Mouse (Mus musculus) embryonic stem cell, embryonic (primary cell): ENCODE results near the gene Washc3.

Experiments used
- CTCF ChIA-PET, 4 experiments: fragments of 300-600 bp in 2 of 4; fragments of 350-600 bp in 2 of 4; sonication (Branson Sonifier 250); formaldehyde crosslinking; loops; one replicate each; lab custom pipeline; 2022; ENCODE audit warnings: inconsistent platforms in 2 of 4; lab: Charles Lee
- POLR2A ChIA-PET, 4 experiments: fragments of 300-600 bp in 2 of 4; fragments of 350-600 bp in 2 of 4; sonication (Branson Sonifier 250); formaldehyde crosslinking; loops; one replicate each; lab custom pipeline; 2022; ENCODE audit warnings: antibody characterized with exemption in 4 of 4, inconsistent platforms in 1 of 4; lab: Charles Lee

Gene Washc3

DNA sequence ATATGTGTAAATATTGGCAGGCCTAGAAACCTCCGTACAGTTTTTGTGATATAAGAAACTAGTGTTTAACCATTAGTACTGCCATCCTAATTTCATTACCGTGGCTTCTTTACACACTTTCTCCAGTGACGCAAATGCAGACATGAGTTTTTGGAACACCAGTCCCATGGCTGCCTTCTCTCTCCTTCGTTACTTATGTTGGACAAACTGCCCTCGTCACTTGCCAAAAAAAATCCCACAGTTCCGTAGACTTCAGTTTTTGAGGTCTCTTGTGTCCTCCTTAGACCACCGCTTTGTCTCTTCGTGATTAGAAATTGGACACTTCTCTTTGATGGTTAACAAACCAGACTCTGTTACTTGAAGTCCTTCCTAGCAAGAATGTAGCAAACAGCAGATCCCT, 30.8 kb downstream of the Washc3 start:
- ChIA-PET CTCF (no interaction called here), POLR2A (interaction anchor here in 2 of 4 experiments (0.6 to 2.0 kb wide), 2 partner anchors 17 to 31 kb away, joined by 3 to 6 read pairs; partner anchors contain the start of gene Washc3 (in 1 of the 2))

GRCm38 (mm10) chr10:88232765-88233164, 31.9 kb downstream of the Washc3 start:
- ChIA-PET CTCF (interaction anchor here in 1 of 4 experiments (0.6 kb wide), 1 partner anchor 479 kb away, joined by 3 read pairs; no protein-coding TSS in a partner anchor), POLR2A (interaction anchor here in 2 of 4 experiments (0.6 to 1.0 kb wide), 4 partner anchors 31 to 992 kb away, joined by 3 to 4 read pairs (median 3); no protein-coding TSS in a partner anchor)

- ChIA-PET CTCF (interaction anchor here in 1 of 4 experiments (2.1 kb wide), 1 partner anchor 59 kb away, joined by 5 read pairs; no protein-coding TSS in a partner anchor), POLR2A (interaction anchor here in 1 of 4 experiments (0.6 to 1.1 kb wide), 2 partner anchors 11 to 90 kb away, joined by 3 to 4 read pairs; no protein-coding TSS in a partner anchor)
Measured at GRCm38 (mm10) chr10:88244681-88245080, 43.8 kb downstream of the Washc3 start.

DNA sequence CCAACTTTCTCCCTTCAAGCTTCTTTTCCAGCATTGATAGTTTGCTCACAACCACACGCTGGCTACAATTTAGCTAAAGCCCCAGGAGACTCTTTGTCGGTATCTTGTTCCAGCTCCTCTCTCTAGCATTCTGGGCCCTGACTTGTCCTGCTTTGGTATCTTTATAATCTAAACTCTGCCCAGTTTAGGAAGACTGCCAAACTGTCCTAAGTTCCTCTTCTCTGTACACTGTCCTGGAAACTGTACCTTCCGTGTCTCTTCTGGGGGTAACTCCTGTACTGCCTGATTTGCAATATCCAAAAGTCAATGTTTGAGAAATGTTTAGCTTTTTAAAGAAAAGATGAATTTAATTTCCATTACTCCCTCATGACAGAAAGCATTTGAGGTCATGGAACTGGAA, 49.4 kb downstream of the Washc3 start:
- POLR2A ChIA-PET, result interaction anchor here in 1 of 4 experiments (1.1 kb wide), 1 partner anchor 9 kb away, joined by 4 read pairs; no protein-coding TSS in a partner anchor

DNA sequence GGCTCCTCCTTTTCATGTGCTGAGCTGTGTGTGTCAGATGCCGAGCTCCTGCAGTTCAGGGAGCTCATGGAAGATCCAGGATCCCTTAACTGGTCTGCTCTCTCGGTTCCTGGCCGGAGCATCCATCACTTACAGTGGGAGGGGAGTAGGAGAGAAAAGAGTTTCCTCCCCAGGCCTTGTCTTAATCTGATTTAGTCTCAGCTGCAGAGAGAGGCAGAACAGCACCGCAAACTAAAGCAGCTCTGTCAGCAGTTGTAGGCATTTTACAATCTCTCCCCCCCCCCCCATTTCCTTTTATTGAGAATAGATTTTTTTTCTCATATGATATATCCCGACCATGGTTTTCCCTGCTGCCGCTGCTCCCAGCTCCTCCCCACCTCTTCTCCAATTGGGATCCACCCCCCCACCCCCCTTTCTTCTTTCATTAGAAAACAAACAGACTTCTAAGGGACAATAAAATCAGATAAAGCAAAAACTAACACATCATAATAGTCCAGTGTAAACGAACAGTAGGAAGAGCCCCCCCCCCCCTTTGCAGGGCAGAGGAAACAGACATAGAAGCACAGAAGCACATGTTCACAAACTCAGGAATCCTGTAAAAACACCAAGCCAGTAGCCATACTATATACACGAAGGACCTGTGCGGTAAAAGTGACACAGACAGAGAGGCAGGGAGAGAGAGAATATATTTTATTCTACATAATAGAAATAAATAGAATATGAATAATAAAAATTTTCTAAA, 51.4 kb downstream of the Washc3 start:
- ChIA-PET CTCF (no interaction called here), POLR2A (no interaction called here)

More for the DNA sequence above, 49.4 kb downstream of the Washc3 start:
- CTCF ChIA-PET, result no interaction called here

DNA sequence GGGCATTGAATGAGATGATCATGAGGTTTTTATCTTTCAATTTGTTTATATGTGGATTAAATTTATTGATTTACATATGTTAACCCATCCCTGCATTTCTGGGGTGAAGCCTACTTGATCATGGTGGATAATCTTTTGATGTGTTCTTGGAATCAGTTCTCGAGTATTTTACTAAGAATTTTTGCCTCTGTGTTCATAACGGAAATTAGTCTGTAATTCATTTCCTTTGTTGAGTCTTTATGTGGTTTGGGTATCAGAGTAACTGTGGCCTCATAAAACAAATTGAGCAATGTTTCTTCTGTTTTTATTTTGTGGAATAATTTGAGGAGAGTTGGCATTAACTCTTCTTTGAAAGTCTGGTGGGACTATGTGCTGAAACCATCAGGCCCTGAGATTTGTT, 54.7 kb downstream of the Washc3 start:
- ChIA-PET CTCF (no interaction called here), POLR2A (no interaction called here)

DNA sequence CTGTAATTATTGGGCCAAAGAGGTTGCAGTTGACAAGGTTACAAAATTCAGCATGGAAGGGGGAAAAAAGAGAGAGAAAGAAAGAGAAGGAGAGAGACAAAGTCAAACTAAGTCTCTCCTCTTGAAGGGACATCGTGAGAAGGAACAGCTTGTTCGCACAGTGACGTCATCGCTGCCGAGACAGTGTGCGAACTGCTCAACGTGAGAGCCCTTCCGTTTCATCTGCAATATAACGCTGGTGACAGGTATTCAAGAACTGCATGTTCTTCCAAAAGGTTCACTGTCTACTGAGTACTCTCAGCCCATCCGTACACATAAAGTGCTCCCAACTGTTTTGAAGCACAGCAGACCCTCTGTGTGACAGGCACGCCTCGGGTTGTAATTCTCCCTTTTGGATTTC, 59.4 kb downstream of the Washc3 start:
- CTCF ChIA-PET, result no interaction called here
- POLR2A ChIA-PET, result no interaction called here

- CTCF ChIA-PET, result no interaction called here
- POLR2A ChIA-PET, result no interaction called here
Measured at GRCm38 (mm10) chr10:88261186-88261585, 60.3 kb downstream of the Washc3 start.

GRCm38 (mm10) chr10:88263383-88263782, 62.5 kb downstream of the Washc3 start:
- POLR2A ChIA-PET, result no interaction called here
- CTCF ChIA-PET, result no interaction called here

- ChIA-PET POLR2A (interaction anchor here in 1 of 4 experiments (0.6 kb wide), 1 partner anchor 613 kb away, joined by 3 read pairs; no protein-coding TSS in a partner anchor), CTCF (no interaction called here)
Measured at GRCm38 (mm10) chr10:88274045-88274444, 73.2 kb downstream of the Washc3 start.

DNA sequence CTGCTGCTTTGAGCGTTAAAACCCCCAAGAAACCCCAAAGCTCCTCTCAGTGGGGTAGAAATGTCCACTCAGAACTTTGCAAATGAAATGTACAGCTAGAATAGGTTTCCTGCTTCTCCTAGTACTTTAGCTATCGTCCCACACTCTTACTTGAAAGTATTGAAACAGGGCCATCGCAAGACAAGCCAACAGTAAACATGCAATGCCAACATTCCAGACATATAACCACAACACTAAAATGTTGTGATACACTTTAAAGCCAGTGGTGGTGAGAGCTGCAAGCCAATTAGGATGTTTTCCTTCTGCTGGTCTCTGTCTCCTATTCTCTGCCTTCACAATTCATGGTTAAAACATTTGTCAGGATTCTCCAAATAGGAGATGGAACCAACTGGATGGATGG, 80.8 kb downstream of the Washc3 start:
- CTCF ChIA-PET, result interaction anchor here in 1 of 4 experiments (0.9 kb wide), 1 partner anchor 633 kb away, joined by 3 read pairs; no protein-coding TSS in a partner anchor
- POLR2A ChIA-PET, result interaction anchor here in 1 of 4 experiments (0.7 to 1.0 kb wide), 2 partner anchors 49 to 81 kb away, joined by 3 read pairs; partner anchors contain the start of gene Washc3

GRCm38 (mm10) chr10:88284343-88284990, 83.6 kb downstream of the Washc3 start:
- POLR2A ChIA-PET, result interaction anchor here in 2 of 4 experiments (0.7 kb wide), 2 partner anchors 742 to 1586 kb away, joined by 3 to 5 read pairs; no protein-coding TSS in a partner anchor
- CTCF ChIA-PET, result no interaction called here

DNA sequence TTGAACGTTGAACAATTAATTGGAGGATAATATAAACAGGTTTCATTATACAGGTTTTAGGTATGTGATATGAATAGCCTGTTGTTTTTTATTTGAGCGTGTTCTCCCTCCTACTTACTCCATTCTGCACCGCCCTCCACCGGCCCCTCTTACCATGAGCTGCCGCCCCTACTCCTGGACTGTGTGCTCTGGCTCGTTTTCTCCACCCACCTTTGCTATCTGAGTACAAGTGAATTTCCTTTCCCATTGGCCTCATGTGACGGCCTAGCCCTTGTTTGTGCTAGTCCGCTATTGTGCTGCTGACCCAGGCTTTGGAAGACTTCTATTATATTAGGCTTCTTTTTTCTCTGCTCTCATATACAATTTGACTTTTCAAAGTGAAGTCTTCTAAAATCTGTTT, 86.4 kb downstream of the Washc3 start:
- CTCF ChIA-PET, result no interaction called here

DNA sequence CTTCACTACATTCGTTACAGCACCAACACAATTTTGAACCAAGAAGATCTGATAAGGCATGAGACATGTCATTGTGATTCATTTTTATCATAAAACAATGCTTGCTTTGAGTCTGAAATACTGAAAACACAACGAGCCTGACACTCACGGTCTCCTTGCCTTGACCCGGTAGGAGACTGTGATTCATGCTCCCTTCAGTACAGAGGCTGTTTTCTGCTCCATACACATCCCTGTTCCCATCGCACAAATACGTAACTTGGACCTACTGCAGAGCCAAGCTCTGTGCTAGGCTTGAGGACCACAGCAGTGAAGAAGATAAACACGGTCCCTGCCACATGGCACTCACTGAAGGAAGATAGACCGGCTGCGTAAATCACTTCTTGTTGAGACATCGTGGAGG, 87.2 kb downstream of the Washc3 start:
- ChIA-PET POLR2A (no interaction called here), CTCF (no interaction called here)

More for the DNA sequence above, 86.4 kb downstream of the Washc3 start:
- POLR2A ChIA-PET, result no interaction called here

DNA sequence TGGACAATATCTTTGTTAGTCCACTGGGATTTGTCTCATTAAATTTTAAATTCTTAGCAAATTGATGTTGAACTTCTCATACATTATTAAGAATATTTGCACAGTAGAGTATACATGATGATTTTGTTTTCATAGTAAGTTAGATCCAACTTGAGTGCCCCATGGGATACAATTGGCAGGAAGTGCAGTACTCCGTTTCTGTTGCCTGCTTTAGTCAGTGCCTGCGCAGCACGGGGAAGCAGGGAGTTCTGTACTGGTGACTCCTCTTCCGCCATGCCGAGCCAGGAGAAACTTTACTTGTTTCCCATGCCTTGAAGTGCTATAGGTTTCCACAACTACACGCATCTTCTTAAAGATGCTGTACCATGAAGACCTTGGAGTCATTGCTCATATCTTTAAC, 94.2 kb downstream of the Washc3 start:
- POLR2A ChIA-PET, result no interaction called here
- CTCF ChIA-PET, result no interaction called here
